Mouse (Mus musculus) small intestine, adult 2 months (tissue): Measurements from ENCODE around the gene Elmo1.

ENCODE experiments used
- CTCF ChIP-seq: fragments of 200-500 bp; IDR thresholded peaks from 2 replicates; pipeline ENCODE4 v1.5.1; 2012; ENCODE audit warnings: low read depth, mild to moderate bottlenecking, control low read depth, inconsistent platforms, low read length, moderate library complexity, mixed read lengths; ENCODE audit not compliant: insufficient replicate concordance, insufficient read length; ENCODE audit errors: extremely low read depth
- POLR2A ChIP-seq: fragments of 200-500 bp; IDR thresholded peaks from 2 replicates; pipeline ENCODE4 v1.6.1; 2012; ENCODE audit warnings: low read depth, mild to moderate bottlenecking, control low read depth, inconsistent platforms, low read length, moderate library complexity

DNA sequence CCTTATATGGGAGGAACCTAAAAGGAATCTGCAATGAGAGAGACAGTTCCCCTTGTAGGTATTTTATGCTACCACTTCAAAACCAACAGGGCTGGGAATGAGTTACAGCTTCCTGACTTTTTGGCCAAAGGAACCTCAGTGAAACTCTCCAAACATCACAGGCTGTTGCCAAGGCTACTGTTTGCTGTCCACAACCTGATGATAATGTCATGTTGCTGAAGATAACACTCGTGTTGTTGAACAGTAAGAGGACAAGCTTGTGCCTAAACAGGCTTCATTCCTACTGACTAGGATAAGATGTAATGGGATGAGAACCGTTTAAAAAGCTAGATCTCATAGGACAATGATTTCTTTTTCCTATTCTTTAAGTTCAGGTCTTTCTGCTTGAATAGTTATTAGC, 272.1 kb downstream of the Elmo1 start:
- TF ChIP-seq CTCF = no peak
- no peak for TF ChIP-seq POLR2A
